Mouse (Mus musculus): Measurements from ENCODE around the gene Abi3. TPM values are rescaled to one million over a fixed set of nuclear protein-coding genes. Genes with fewer than 3 reads are reported as not detected.

Gene Abi3
- polyA plus RNA-seq, 1 experiment, result 0.61 TPM

DNA sequence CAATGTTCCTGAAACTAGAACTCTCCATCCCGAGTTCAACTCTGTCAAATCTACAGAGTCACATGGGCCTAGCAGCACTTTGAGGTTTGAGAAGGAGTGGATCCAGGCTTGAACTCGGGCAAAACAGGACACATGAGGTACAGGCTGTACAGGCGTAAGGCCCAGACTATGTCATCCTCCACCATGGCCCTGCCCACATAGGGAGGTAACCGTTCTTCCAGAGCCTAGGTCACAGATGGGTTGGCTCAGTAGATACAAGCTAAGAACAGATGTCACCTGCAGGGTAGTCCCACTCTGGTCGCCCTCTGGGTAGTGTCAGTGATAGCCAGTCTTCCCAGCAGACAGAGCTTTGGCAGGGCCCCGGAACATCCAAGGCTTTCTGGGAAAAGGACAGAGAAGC lies 55.8 kb downstream of the Abi3 start:
- Histone ChIP-seq H3K4me3 (replicated peaks) (no peak overlapping the region), H3K27me3 (ENCODE audit: control insufficient read depth) (no peaks in the 10 kb centered on the region), H3K4me1 (ENCODE audit: control insufficient read depth) (peaks cover 53% of the 10 kb centered on the region), H3K9me3 (ENCODE audit: control insufficient read depth, low read length) (peaks cover 5% of the 10 kb centered on the region), H3K36me3 (ENCODE audit: control insufficient read depth) (peaks cover 65% of the 10 kb centered on the region)
- TF ChIP-seq TAL1 (IDR thresholded peaks at IDR 0.05; ENCODE audit: low read length) (no peak), GATA1 (IDR thresholded peaks at IDR 0.05; ENCODE audit: low read length) (no peak)

DNA sequence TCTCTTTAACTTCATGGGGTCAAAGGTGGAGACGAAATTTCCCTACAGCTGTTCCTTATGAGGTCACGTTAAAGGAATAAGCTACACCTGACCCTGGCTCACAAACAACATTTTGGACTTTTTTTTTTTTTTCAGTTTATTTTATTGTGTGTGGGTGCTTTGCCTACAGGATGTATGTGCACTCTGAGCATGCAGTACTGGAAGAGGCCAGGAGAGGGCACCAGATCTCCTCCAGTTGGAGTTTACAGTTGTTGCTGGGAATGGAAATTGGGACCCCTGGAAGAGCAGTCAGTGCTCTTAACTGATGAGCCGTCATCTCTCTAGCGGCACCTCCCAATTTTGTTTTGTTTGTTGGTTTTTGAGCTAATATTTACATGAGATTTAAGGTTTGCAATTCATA lies 56.6 kb downstream of the Abi3 start:
- Histone ChIP-seq H3K4me3 (replicated peaks) (no peak overlapping the region), H3K4me1 (ENCODE audit: control insufficient read depth) (peaks cover 47% of the 10 kb centered on the region), H3K9me3 (ENCODE audit: control insufficient read depth, low read length) (peaks cover 5% of the 10 kb centered on the region), H3K27me3 (ENCODE audit: control insufficient read depth) (no peaks in the 10 kb centered on the region), H3K36me3 (ENCODE audit: control insufficient read depth) (peaks cover 59% of the 10 kb centered on the region)
- no peak for TF ChIP-seq TAL1 (IDR thresholded peaks at IDR 0.05; ENCODE audit: low read length)

DNA sequence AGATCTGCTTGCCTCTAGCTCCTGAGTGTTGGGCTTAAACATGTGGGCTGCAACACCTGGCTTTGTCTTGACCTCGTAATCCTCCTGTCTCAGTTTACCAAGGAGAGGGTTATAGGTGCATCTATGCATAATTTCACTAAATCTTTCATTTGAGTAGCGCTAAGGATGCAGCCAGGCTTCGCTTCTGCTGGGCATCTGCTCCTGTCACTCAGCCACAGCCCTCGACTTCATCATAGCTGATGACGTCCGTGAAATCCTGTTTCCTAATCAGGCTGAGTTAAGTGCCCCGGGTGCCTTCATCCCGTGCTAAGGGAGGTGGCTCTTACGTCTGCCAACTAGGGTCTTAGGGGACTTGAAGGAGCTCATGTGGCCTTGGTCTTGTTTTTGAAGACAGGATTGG lies 58.3 kb downstream of the Abi3 start:
- Histone ChIP-seq H3K9me3 (ENCODE audit: control insufficient read depth, low read length) (peaks cover 5% of the 10 kb centered on the region), H3K27me3 (ENCODE audit: control insufficient read depth) (no peaks in the 10 kb centered on the region), H3K36me3 (ENCODE audit: control insufficient read depth) (peaks cover 45% of the 10 kb centered on the region), H3K4me1 (ENCODE audit: control insufficient read depth) (peaks cover 47% of the 10 kb centered on the region), H3K4me3 (replicated peaks) (no peak overlapping the region)
- TF ChIP-seq TAL1 (IDR thresholded peaks at IDR 0.05; ENCODE audit: low read length) (no peak), GATA1 (IDR thresholded peaks at IDR 0.05; ENCODE audit: low read length) (no peak)

DNA sequence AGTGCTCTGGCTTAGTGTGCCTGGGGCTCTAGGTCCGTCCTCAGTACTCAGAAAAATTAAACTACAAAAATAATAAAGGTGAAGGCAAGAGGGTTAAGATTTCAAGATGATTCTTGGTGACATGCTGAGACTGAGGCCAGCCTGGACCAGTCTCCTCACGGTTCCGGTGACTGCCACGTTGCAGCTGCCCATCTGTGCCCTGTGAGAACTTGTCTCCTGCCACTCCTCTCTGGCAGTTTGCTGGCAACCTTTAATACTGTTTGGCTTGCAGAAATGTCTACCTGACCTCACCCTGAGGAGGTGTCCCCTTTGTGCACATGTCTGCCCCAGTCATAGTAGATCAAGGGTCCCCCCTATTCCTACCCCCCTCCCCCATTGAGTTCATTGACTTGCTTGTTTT lies 58.8 kb downstream of the Abi3 start:
- Histone ChIP-seq H3K9me3 (ENCODE audit: control insufficient read depth, low read length) (peaks cover 5% of the 10 kb centered on the region), H3K4me3 (replicated peaks) (no peak overlapping the region), H3K27me3 (ENCODE audit: control insufficient read depth) (no peaks in the 10 kb centered on the region), H3K36me3 (ENCODE audit: control insufficient read depth) (peaks cover 45% of the 10 kb centered on the region), H3K4me1 (ENCODE audit: control insufficient read depth) (peaks cover 50% of the 10 kb centered on the region)
- no peak for TF ChIP-seq TAL1 (IDR thresholded peaks at IDR 0.05; ENCODE audit: low read length)
- no peak for TF ChIP-seq GATA1 (IDR thresholded peaks at IDR 0.05; ENCODE audit: low read length)

DNA sequence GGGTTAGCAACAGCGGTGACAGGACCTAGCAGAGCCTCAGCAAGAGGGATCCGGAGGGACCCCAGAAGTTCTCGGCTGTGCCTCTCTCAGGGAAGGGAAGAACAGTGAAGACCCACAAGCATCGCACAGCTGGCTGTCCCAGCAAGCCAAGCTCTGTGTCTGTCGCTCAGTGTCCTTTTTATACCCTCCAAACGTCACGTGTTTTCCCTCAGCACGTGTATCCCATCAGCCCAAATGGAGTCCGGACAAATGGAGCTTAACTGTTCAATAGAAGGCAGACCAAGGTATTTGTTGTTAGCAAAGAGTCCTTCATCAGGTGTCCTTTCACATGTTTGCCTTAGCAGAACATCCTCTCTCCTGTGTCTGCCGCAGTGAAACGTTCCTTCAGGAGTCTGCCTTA lies 60.7 kb downstream of the Abi3 start:
- peaks cover 5% of the 10 kb centered on the region for H3K9me3 ChIP-seq (ENCODE audit: control insufficient read depth, low read length)
- H3K4me1 ChIP-seq (ENCODE audit: control insufficient read depth), result peaks cover 59% of the 10 kb centered on the region
- no peak overlapping the region for H3K4me3 ChIP-seq (replicated peaks)
- H3K27me3 ChIP-seq (ENCODE audit: control insufficient read depth), result no peaks in the 10 kb centered on the region
- peaks cover 39% of the 10 kb centered on the region for H3K36me3 ChIP-seq (ENCODE audit: control insufficient read depth)
- TF ChIP-seq GATA1 (IDR thresholded peaks at IDR 0.05; ENCODE audit: low read length) (no peak), TAL1 (IDR thresholded peaks at IDR 0.05; ENCODE audit: low read length) (no peak)

DNA sequence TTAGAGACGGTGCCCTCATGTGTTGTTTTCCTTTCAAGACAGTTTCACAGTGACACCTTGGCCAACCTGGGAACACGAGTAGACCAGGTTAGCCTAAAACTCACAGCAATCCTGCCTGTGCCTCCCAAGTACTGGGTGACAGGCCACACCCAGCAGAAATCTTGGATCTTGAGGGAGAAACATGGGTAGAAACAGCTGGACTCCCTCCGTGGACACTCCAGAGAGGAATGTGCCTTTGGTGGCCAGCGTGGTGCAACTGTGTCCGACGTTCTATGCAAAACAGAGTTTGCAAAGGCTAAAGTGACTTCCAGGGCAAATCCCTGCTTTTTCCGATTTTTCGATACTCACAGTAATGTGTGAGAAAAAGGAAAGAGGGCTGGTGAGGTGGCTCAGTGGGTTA lies 61.8 kb downstream of the Abi3 start:
- no peak for TF ChIP-seq TAL1 (IDR thresholded peaks at IDR 0.05; ENCODE audit: low read length)
- no peak for TF ChIP-seq GATA1 (IDR thresholded peaks at IDR 0.05; ENCODE audit: low read length)
- H3K36me3 ChIP-seq (ENCODE audit: control insufficient read depth), result peaks cover 40% of the 10 kb centered on the region
- H3K4me1 ChIP-seq (ENCODE audit: control insufficient read depth), result peaks cover 61% of the 10 kb centered on the region
- H3K27me3 ChIP-seq (ENCODE audit: control insufficient read depth), result no peaks in the 10 kb centered on the region
- peaks cover 1% of the 10 kb centered on the region for H3K9me3 ChIP-seq (ENCODE audit: control insufficient read depth, low read length)
- H3K4me3 ChIP-seq (replicated peaks), result no peak overlapping the region

Other genes with a start within 250 kb of the Abi3 start
- 9.7 and 17.2 TPM in 2 replicates for gene Phb, start 175.5 kb downstream of the Abi3 start, polyA plus RNA-seq (2012)
- gene Zfp652, start 129.8 kb downstream of the Abi3 start, polyA plus RNA-seq (2012), result 1.5 TPM in 2 replicates
- not detected in 2 replicates for gene B130006D01Rik, start 118.9 kb downstream of the Abi3 start, polyA plus RNA-seq (2012)
- gene Phospho1, start 18.0 kb downstream of the Abi3 start, polyA plus RNA-seq (2012), result 161 and 210 TPM in 2 replicates
- gene Gngt2, start 5.3 kb downstream of the Abi3 start, polyA plus RNA-seq (2012), result 0.18 and 0.59 TPM in 2 replicates
- not detected in 2 replicates for gene B4galnt2, start 72.4 kb upstream of the Abi3 start, polyA plus RNA-seq (2012)
- gene Igf2bp1, start 163.5 kb upstream of the Abi3 start, polyA plus RNA-seq (2012), result 1.0 and 1.8 TPM in 2 replicates
- gene Gip, start 182.1 kb upstream of the Abi3 start, polyA plus RNA-seq (2012), result not detected in 2 replicates
- gene Snf8, start 192.4 kb upstream of the Abi3 start, polyA plus RNA-seq (2012), result 17.0 and 17.7 TPM in 2 replicates
- 1.1 and 1.5 TPM in 2 replicates for gene Ube2z, start 222.9 kb upstream of the Abi3 start, polyA plus RNA-seq (2012)
- gene Atp5g1, start 233.2 kb upstream of the Abi3 start, polyA plus RNA-seq (2012), result 12.4 and 31.7 TPM in 2 replicates